Mouse (Mus musculus) liver, embryonic 12.5 days (tissue): ENCODE results near the gene Apba2. TPM values are rescaled to one million over a fixed set of nuclear protein-coding genes. Genes with fewer than 3 reads are reported as not detected.

Experiments
- ATAC-seq: fragments of 200-750 bp; cut with Nextera tagmentation; 2 replicates; pipeline ENCODE4 v1.8.0; 2017; ENCODE audit warnings: moderate number of reproducible peaks, mild to moderate bottlenecking, moderate library complexity
- H3K27ac ChIP-seq: fragments of 300-500 bp; sonication (generic); 2 replicates; pipeline ENCODE4 v1.5.1; 2016; ENCODE audit warnings: mild to moderate bottlenecking
- H3K27me3 ChIP-seq: fragments of 300-500 bp; sonication (generic); replicated peaks from 2 replicates; pipeline ENCODE4 v1.6.1; 2016; ENCODE audit warnings: mild to moderate bottlenecking, moderate library complexity
- H3K36me3 ChIP-seq: fragments of 300-500 bp; sonication (generic); 2 replicates; pipeline ENCODE4 v1.6.1; 2016; ENCODE audit warnings: mild to moderate bottlenecking, moderate library complexity
- H3K4me1 ChIP-seq: fragments of 300-500 bp; sonication (generic); 2 replicates; pipeline ENCODE4 v1.6.1; 2016
- H3K4me2 ChIP-seq: fragments of 300-500 bp; sonication (generic); 2 replicates; pipeline ENCODE4 v1.6.1; 2016; ENCODE audit warnings: mild to moderate bottlenecking, moderate library complexity
- H3K4me3 ChIP-seq: fragments of 300-500 bp; sonication (generic); 2 replicates; pipeline ENCODE4 v1.5.1; 2016; ENCODE audit warnings: mild to moderate bottlenecking, moderate library complexity
- H3K9ac ChIP-seq: fragments of 300-500 bp; sonication (generic); 2 replicates; pipeline ENCODE4 v1.6.1; 2016; ENCODE audit warnings: mild to moderate bottlenecking, moderate library complexity
- H3K9me3 ChIP-seq: fragments of 300-500 bp; sonication (generic); replicated peaks from 2 replicates; pipeline ENCODE4 v1.6.1; 2016; ENCODE audit warnings: mild to moderate bottlenecking, moderate library complexity
- WGBS: fragments of 180-500 bp; shearing (Covaris S2); methylation state at CpG from one replicate; pipeline ENCODE4 v1.1.7; 2016; ENCODE audit not compliant: insufficient replicate concordance; 5-methylcytosine and 5-hydroxymethylcytosine counted together
- polyA plus RNA-seq: library from polyadenylated mRNA; unstranded; fragments of >200 nt; fragmentation: Nextera tagmentation; extraction: Ambion mirVana; gene quantifications from 2 replicates; pipeline ENCODE4 v1.2.1, GENCODE M21; 2016

Apba2 gene
- polyA plus RNA-seq, 1 experiment from 2014 or later: 0.18 TPM

DNA sequence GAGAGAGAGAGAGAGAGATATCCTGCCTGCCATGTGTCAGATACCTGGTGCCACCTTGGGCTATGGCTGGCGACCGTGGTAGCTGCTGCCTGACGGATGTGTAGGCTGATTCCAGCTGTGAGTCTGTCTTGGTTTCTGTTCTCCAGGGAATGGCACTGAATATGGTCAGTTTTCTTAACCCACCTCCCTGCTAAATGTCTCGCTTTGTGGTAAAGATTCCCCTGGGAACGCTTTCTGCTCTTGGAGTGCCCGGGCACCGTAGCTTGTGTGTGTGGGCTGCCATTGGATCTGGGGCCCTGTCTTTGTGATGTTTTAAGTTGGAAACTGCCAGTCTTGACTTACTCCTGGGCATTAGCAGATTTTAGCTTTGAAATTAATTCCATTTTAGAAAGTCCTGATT is 7.3 kb downstream of the Apba2 start:
- no peak overlapping the region for H3K27ac ChIP-seq
- no peaks in the 10 kb centered on the region for H3K36me3 ChIP-seq
- H3K4me1 ChIP-seq: no peaks in the 10 kb centered on the region
- ATAC-seq: no peak
- H3K9me3 ChIP-seq: no peaks in the 10 kb centered on the region
- 77% methylated on average over 7 of the region's 7 CpGs for WGBS
- H3K27me3 ChIP-seq: peaks cover 9% of the 10 kb centered on the region
- H3K4me3 ChIP-seq: no peak overlapping the region
- H3K4me2 ChIP-seq: no peak overlapping the region
- no peak overlapping the region for H3K9ac ChIP-seq

DNA sequence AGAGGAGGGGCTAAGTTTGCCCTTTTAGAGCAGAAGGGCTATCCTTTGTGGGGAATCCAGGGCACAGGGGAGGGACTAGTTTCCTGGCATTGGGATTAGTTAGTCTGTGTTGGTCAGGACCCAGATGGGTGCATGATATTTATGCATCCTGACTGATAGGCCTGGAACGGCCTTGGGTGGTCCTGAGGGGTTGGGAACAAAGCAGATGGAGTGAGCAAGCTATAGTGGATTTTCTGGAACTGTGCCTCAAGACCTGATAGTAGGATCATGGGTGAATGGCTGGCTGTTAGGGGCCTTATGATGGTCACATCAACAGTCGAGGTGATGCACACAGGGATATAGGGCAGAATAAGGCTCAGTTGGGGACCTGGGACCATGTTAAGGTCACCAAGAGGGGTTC is 8.4 kb downstream of the Apba2 start:
- H3K4me3 ChIP-seq: no peak overlapping the region
- no peak for ATAC-seq
- no peaks in the 10 kb centered on the region for H3K36me3 ChIP-seq
- no peaks in the 10 kb centered on the region for H3K9me3 ChIP-seq
- no peak overlapping the region for H3K4me2 ChIP-seq
- no peaks in the 10 kb centered on the region for H3K4me1 ChIP-seq
- H3K9ac ChIP-seq: no peak overlapping the region
- H3K27ac ChIP-seq: no peak overlapping the region
- H3K27me3 ChIP-seq: 0 out of 2 replicates have a peak, but pooled peaks cover under 1% of the 10 kb centered on the region
- 48% methylated on average over 2 of the region's 2 CpGs for WGBS

GRCm38 (mm10) chr7:64510526-64511210 is 9.2 kb downstream of the Apba2 start:
- H3K9ac ChIP-seq: no peak overlapping the region
- no peak overlapping the region for H3K27ac ChIP-seq
- H3K4me1 ChIP-seq: no peaks in the 10 kb centered on the region
- H3K4me3 ChIP-seq: no peak overlapping the region
- no peaks in the 10 kb centered on the region for H3K36me3 ChIP-seq
- ATAC-seq: no peak
- no peaks in the 10 kb centered on the region for H3K27me3 ChIP-seq
- H3K9me3 ChIP-seq: no peaks in the 10 kb centered on the region
- 55% methylated on average over 8 of the region's 8 CpGs for WGBS
- H3K4me2 ChIP-seq: no peak overlapping the region

DNA sequence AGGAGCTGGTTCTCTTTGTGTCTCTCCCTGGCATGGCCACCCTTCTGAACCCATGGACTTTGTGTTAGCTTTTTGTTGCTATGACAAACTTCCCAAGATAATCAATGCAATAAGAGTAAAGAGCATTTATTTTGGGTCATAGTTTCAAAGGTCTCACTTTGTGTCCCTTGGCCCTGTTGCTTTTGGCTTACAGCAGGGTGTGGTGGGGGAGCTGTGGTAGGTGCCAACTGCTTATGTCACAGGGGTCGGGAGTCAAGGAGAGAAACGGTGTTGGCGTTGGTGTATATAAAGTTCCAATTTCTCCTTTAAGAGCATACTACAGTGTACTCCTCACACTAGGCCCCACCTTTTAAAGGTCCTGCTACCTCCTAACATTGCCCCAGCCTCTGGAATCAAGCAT is 12.1 kb downstream of the Apba2 start:
- H3K9me3 ChIP-seq: no peaks in the 10 kb centered on the region
- WGBS: 77% methylated on average over 3 of the region's 3 CpGs
- ATAC-seq: no peak

DNA sequence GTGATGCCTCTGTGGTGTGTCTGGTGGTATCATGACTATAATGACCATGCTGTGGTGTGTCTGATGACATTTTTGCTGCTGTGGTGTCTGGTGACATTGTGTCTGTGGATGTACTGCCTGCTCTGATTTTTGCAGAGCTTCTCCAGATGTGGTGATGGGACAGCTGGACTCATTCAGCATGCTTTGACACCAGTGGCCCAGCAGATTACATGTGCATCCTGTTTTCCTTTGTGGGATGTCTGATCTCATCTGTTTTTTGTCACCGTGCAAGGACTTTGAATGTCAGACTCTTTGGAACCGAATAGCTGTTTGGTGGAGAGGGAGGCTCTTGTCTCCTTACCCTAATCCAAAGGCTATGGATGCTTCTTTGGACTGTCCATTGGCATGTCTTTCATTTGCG is 13.8 kb downstream of the Apba2 start:
- Histone ChIP-seq H3K4me2 (no peak overlapping the region), H3K9me3 (no peaks in the 10 kb centered on the region), H3K36me3 (no peaks in the 10 kb centered on the region), H3K4me3 (no peak overlapping the region), H3K9ac (no peak overlapping the region), H3K27me3 (no peaks in the 10 kb centered on the region), H3K4me1 (no peaks in the 10 kb centered on the region), H3K27ac (no peak overlapping the region)
- 59% methylated on average over 3 of the region's 3 CpGs for WGBS
- ATAC-seq: no peak

More for the DNA sequence above, 12.1 kb downstream of the Apba2 start:
- H3K4me1 ChIP-seq: no peaks in the 10 kb centered on the region
- H3K36me3 ChIP-seq: no peaks in the 10 kb centered on the region
- H3K4me2 ChIP-seq: no peak overlapping the region
- H3K27ac ChIP-seq: no peak overlapping the region
- H3K27me3 ChIP-seq: no peaks in the 10 kb centered on the region
- no peak overlapping the region for H3K4me3 ChIP-seq
- no peak overlapping the region for H3K9ac ChIP-seq

- Histone ChIP-seq H3K27ac (no peak overlapping the region), H3K4me3 (no peak overlapping the region), H3K4me1 (no peaks in the 10 kb centered on the region), H3K36me3 (no peaks in the 10 kb centered on the region), H3K9ac (no peak overlapping the region), H3K27me3 (no peaks in the 10 kb centered on the region), H3K9me3 (no peaks in the 10 kb centered on the region), H3K4me2 (no peak overlapping the region)
- WGBS: 87% methylated on average over 4 of the region's 4 CpGs
- ATAC-seq: no peak
Observed at GRCm38 (mm10) chr7:64515891-64516290, 14.4 kb downstream of the Apba2 start.

- ATAC-seq: no peak
- H3K4me3 ChIP-seq: no peak overlapping the region
- WGBS: 75% methylated on average over 4 of the region's 4 CpGs
- H3K4me1 ChIP-seq: no peaks in the 10 kb centered on the region
- H3K27me3 ChIP-seq: no peaks in the 10 kb centered on the region
- H3K9ac ChIP-seq: no peak overlapping the region
- no peaks in the 10 kb centered on the region for H3K36me3 ChIP-seq
- H3K27ac ChIP-seq: no peak overlapping the region
- no peak overlapping the region for H3K4me2 ChIP-seq
- no peaks in the 10 kb centered on the region for H3K9me3 ChIP-seq
Observed at GRCm38 (mm10) chr7:64519091-64519490, 17.6 kb downstream of the Apba2 start.

DNA sequence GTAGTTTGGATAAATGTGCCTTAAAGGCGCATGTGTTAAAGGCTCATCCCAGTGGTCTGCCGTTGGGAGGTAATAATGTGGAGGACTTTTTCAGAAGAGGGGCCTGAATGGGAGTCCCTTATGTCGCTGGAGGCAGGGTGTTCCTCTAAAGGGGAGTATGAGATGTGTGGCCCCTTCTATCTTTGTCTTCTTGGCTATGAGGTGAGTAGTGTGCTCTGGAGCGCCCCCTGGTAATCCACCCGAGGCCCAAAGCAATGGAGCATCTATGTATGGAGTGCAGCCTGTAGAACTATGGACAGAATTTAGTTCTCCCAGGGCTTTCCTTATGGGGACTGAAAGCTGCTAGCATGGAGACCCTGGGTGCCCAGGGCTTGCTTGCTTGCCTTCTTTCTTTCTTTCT is 18.0 kb downstream of the Apba2 start:
- H3K4me3 ChIP-seq: no peak overlapping the region
- no peak overlapping the region for H3K27ac ChIP-seq
- H3K4me2 ChIP-seq: no peak overlapping the region
- H3K27me3 ChIP-seq: no peaks in the 10 kb centered on the region
- WGBS: 50% methylated on average over 5 of the region's 5 CpGs
- no peaks in the 10 kb centered on the region for H3K4me1 ChIP-seq
- H3K36me3 ChIP-seq: no peaks in the 10 kb centered on the region
- H3K9ac ChIP-seq: no peak overlapping the region
- no peak for ATAC-seq
- H3K9me3 ChIP-seq: no peaks in the 10 kb centered on the region

DNA sequence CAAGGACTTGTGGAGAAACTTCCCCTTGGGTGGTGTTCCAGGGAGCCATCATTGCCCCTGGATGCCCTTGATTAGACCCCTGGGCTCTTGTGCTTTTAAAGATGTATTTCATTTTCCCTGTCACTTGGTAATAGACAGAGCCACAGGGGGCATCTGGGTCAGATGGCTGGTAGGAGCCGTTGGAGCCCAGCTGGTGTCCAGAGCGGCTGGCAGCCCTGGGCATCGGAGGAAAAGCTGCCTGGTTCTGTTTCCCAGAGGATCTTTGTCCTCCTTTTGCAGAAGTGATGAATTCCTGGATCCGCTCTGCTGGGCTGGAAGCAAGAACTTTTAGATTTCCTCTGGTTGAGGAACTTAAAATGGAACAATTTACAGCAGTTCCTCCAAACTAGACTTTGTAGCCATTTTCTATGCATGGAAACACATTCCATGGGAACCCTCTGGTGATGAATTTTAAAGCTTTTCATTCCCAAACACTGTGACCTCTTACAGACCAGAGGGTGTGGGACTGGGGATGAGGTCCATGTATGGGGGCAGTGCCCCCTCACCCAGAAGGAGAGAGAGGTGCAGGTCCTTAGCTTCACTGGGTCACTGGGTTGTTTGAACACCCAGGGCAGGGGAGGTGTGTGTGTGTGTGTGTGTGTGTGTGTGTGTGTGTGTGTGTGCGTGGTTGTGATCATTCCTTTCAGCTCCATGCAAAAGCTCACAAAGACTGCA is 20.3 kb downstream of the Apba2 start:
- Histone ChIP-seq H3K9ac (no peak overlapping the region), H3K36me3 (no peaks in the 10 kb centered on the region), H3K27ac (no peak overlapping the region), H3K4me3 (no peak overlapping the region), H3K4me1 (no peaks in the 10 kb centered on the region), H3K27me3 (no peaks in the 10 kb centered on the region), H3K9me3 (no peaks in the 10 kb centered on the region), H3K4me2 (no peak overlapping the region)
- WGBS: 60% methylated on average over 5 of the region's 5 CpGs
- no peak for ATAC-seq

- ATAC-seq: no peak
- no peak overlapping the region for H3K4me3 ChIP-seq
- no peaks in the 10 kb centered on the region for H3K9me3 ChIP-seq
- H3K27ac ChIP-seq: no peak overlapping the region
- H3K9ac ChIP-seq: no peak overlapping the region
- no peaks in the 10 kb centered on the region for H3K27me3 ChIP-seq
- 42% methylated on average over 1 of the region's 1 CpGs for WGBS
- no peak overlapping the region for H3K4me2 ChIP-seq
- H3K4me1 ChIP-seq: no peaks in the 10 kb centered on the region
- H3K36me3 ChIP-seq: no peaks in the 10 kb centered on the region
Observed at GRCm38 (mm10) chr7:64522409-64522730, 20.9 kb downstream of the Apba2 start.

- no peak overlapping the region for H3K4me2 ChIP-seq
- no peak for ATAC-seq
- no peak overlapping the region for H3K4me3 ChIP-seq
- no peak overlapping the region for H3K27ac ChIP-seq
- H3K9ac ChIP-seq: no peak overlapping the region
- no peaks in the 10 kb centered on the region for H3K27me3 ChIP-seq
- H3K4me1 ChIP-seq: no peaks in the 10 kb centered on the region
- 0 out of 2 replicates have a peak, but pooled peaks cover 10% of the 10 kb centered on the region for H3K9me3 ChIP-seq
- WGBS: 71% methylated on average over 1 of the region's 1 CpGs
- H3K36me3 ChIP-seq: no peaks in the 10 kb centered on the region
Observed at GRCm38 (mm10) chr7:64531297-64531696, 29.8 kb downstream of the Apba2 start.

DNA sequence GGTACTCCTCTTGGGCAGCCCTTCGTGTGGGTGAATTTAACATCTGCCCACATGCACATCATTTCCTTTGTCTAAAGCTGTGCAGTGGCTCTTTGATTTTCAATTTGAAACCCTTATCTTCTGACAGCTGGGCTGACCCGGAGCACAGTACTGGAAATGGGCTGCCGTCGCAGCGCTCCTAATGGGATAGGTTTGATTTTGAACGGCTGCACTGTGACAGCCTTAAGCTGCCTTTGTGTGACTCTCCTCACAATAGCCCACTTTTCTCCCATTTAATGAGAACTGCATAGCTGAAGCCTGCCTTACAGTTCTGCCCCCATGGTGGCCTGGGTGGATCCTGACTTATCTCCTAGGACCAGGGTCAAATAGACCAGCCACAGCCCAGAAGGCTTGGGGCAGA is 31.9 kb downstream of the Apba2 start:
- 74% methylated on average over 6 of the region's 6 CpGs for WGBS
- Histone ChIP-seq H3K4me3 (no peak overlapping the region), H3K27ac (no peak overlapping the region), H3K4me2 (no peak overlapping the region), H3K36me3 (no peaks in the 10 kb centered on the region), H3K9ac (no peak overlapping the region), H3K4me1 (no peaks in the 10 kb centered on the region), H3K27me3 (no peaks in the 10 kb centered on the region), H3K9me3 (0 out of 2 replicates have a peak, but pooled peaks cover 6% of the 10 kb centered on the region)
- no peak for ATAC-seq
